Mouse (Mus musculus): ENCODE measurements around the gene Tacc2. TPM values are rescaled to one million over a fixed set of nuclear protein-coding genes. Genes with fewer than 3 reads are reported as not detected.

The Tacc2 gene
- total and polyA plus RNA-seq, 3 experiments = 3.5 to 21.5 TPM; not detected in 1

DNA sequence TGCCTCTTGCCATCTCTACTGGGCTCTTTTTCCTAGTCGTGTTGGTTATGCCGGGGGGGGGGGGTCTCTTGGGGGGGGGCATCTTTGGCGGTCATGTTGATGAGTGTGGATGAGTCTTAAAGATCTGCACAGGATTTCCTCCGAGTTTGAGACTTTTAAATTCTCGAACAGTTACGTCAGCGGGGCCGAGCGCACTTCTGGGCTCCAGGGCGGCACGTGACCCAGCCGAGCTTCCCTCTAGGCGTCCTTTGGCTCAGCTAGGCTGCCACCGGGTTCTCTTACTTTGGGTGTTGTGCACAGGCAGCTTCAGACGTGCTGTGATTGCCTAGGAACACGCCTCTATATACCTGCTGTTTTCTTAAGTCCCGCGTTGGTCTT is 69.5 kb downstream of the Tacc2 start (continued):
- TF ChIP-seq GABPA (IDR thresholded peaks at IDR 0.05; ENCODE audit: low read depth, low read length) = no peak
- no peak for TF ChIP-seq CHD1 (IDR thresholded peaks at IDR 0.05; ENCODE audit: low read depth, low read length)

DNA sequence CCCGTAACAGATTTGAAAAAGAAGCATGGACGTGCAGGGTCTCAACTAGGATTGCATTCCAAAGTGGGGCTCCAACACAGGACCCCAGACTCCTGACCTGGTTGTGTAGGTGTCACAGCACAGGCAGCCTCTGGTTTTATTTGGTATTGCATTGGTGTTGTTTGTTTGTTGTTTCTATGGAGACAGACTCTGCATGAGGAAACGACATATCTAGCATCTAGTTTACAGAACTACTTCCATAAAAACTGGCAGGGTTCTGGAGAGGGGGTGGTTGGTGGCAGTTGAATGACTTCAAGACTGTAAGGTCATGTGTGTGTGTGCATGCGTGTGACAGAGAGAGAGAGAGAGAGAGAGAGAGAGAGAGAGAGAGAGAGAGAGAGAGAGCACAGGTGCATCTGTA is 70.8 kb downstream of the Tacc2 start:
- peaks cover 0 to 12% of the 10 kb centered on the region in 2 experiments; a peak in 2 of 4 replicates for H3K36me3 ChIP-seq (ENCODE audit: control insufficient read depth in 1 of 2, insufficient read depth in 2 of 2, low read length in 2 of 2)
- no peaks in the 10 kb centered on the region for H3K9me3 ChIP-seq (replicated peaks; ENCODE audit: insufficient read depth, low read length)
- H3K79me2 ChIP-seq (ENCODE audit: control insufficient read depth, insufficient read depth, low read length, poor library complexity) = peaks cover 5% of the 10 kb centered on the region
- no peak overlapping the region for H3K4me3 ChIP-seq (ENCODE audit: control insufficient read depth in 1 of 2, insufficient read depth in 1 of 2, low read depth in 2 of 2, low read length in 2 of 2)
- no peak overlapping the region for H3K27ac ChIP-seq (ENCODE audit: control insufficient read depth, low read depth, low read length)
- no peak for TF ChIP-seq SMC3 (IDR thresholded peaks at IDR 0.05; ENCODE audit: low read depth, low read length)
- TF ChIP-seq GATA1 (IDR thresholded peaks at IDR 0.05; ENCODE audit: low read depth, low read length) = no peak
- TF ChIP-seq SIN3A (IDR thresholded peaks at IDR 0.05; ENCODE audit: low read length) = peak; percentile 27; the same call in 1 of the 2 replicates
- TF ChIP-seq MYC (IDR thresholded peaks at IDR 0.05; ENCODE audit: low read depth, low read length) = no peak
- H3K4me1 ChIP-seq (ENCODE audit: control insufficient read depth in 1 of 2, insufficient read depth in 2 of 2, low read length in 2 of 2) = peaks cover 5 to 13% of the 10 kb centered on the region in 2 experiments; a peak in 3 of 4 replicates
- H3K9ac ChIP-seq (ENCODE audit: control insufficient read depth, low read depth, low read length, poor library complexity, severe bottlenecking) = no peak overlapping the region
- H3K27me3 ChIP-seq (ENCODE audit: control insufficient read depth in 1 of 2, insufficient read depth in 2 of 2, low read length in 2 of 2) = no peaks in the 10 kb centered on the region
- DNase-seq (ENCODE audit: low read depth, low spot score) = peak; percentile 43

GRCm38 (mm10) chr7:130649257-130649656 is 72.0 kb downstream of the Tacc2 start:
- Histone ChIP-seq H3K9ac (ENCODE audit: control insufficient read depth, low read depth, low read length, poor library complexity, severe bottlenecking) (no peak overlapping the region), H3K27me3 (ENCODE audit: control insufficient read depth in 1 of 2, insufficient read depth in 2 of 2, low read length in 2 of 2) (no peaks in the 10 kb centered on the region), H3K4me1 (ENCODE audit: control insufficient read depth in 1 of 2, insufficient read depth in 2 of 2, low read length in 2 of 2) (peaks cover 5 to 13% of the 10 kb centered on the region in 2 experiments; a peak in 3 of 4 replicates), H3K27ac (ENCODE audit: control insufficient read depth, low read depth, low read length) (no peak overlapping the region), H3K4me3 (ENCODE audit: control insufficient read depth in 1 of 2, insufficient read depth in 1 of 2, low read depth in 2 of 2, low read length in 2 of 2) (no peak overlapping the region), H3K79me2 (ENCODE audit: control insufficient read depth, insufficient read depth, low read length, poor library complexity) (peaks cover 6% of the 10 kb centered on the region), H3K36me3 (ENCODE audit: control insufficient read depth in 1 of 2, insufficient read depth in 2 of 2, low read length in 2 of 2) (peaks cover 0 to 12% of the 10 kb centered on the region in 2 experiments; a peak in 2 of 4 replicates), H3K9me3 (replicated peaks; ENCODE audit: insufficient read depth, low read length) (no peaks in the 10 kb centered on the region)
- no peak for TF ChIP-seq JUND (IDR thresholded peaks at IDR 0.05; ENCODE audit: low read depth, low read length)
- TF ChIP-seq ZMIZ1 (IDR thresholded peaks at IDR 0.05; ENCODE audit: low read depth, low read length) = no peak
- no peak for TF ChIP-seq MXI1 (IDR thresholded peaks at IDR 0.05; ENCODE audit: low read depth, low read length)
- no peak for TF ChIP-seq TBP (IDR thresholded peaks at IDR 0.05; ENCODE audit: low read depth, low read length)
- TF ChIP-seq POLR2AphosphoS5 (IDR thresholded peaks at IDR 0.05; ENCODE audit: borderline replicate concordance, low read depth, low read length) = no peak
- TF ChIP-seq POLR2AphosphoS2 (IDR thresholded peaks at IDR 0.05; ENCODE audit: low read length) = no peak
- TF ChIP-seq CHD1 (IDR thresholded peaks at IDR 0.05; ENCODE audit: low read depth, low read length) = no peak
- TF ChIP-seq TAL1 (IDR thresholded peaks at IDR 0.05; ENCODE audit: low read length) = no peak
- no peak for DNase-seq (ENCODE audit: low read depth, low spot score)

- Histone ChIP-seq H3K4me3 (ENCODE audit: control insufficient read depth in 1 of 2, insufficient read depth in 1 of 2, low read depth in 2 of 2, low read length in 2 of 2) (no peak overlapping the region), H3K9ac (ENCODE audit: control insufficient read depth, low read depth, low read length, poor library complexity, severe bottlenecking) (no peak overlapping the region), H3K36me3 (ENCODE audit: control insufficient read depth in 1 of 2, insufficient read depth in 2 of 2, low read length in 2 of 2) (peaks cover 0 to 9% of the 10 kb centered on the region in 2 experiments; a peak in 2 of 4 replicates), H3K27me3 (ENCODE audit: control insufficient read depth in 1 of 2, insufficient read depth in 2 of 2, low read length in 2 of 2) (no peaks in the 10 kb centered on the region), H3K4me1 (ENCODE audit: control insufficient read depth in 1 of 2, insufficient read depth in 2 of 2, low read length in 2 of 2) (peaks cover 5 to 9% of the 10 kb centered on the region in 2 experiments; a peak in 3 of 4 replicates), H3K9me3 (replicated peaks; ENCODE audit: insufficient read depth, low read length) (no peaks in the 10 kb centered on the region), H3K27ac (ENCODE audit: control insufficient read depth, low read depth, low read length) (no peak overlapping the region), H3K79me2 (ENCODE audit: control insufficient read depth, insufficient read depth, low read length, poor library complexity) (peaks cover 6% of the 10 kb centered on the region)
- DNase-seq (ENCODE audit: low read depth, low spot score) = no peak
- TF ChIP-seq MAZ (IDR thresholded peaks at IDR 0.05; ENCODE audit: low read depth, low read length) = no peak
- TF ChIP-seq BHLHE40 (IDR thresholded peaks at IDR 0.05; ENCODE audit: borderline replicate concordance, low read depth, low read length) = no peak
- no peak for TF ChIP-seq HCFC1 (IDR thresholded peaks at IDR 0.05; ENCODE audit: low read depth, low read length)
- TF ChIP-seq TBP (IDR thresholded peaks at IDR 0.05; ENCODE audit: low read depth, low read length) = no peak
- TF ChIP-seq MYC (IDR thresholded peaks at IDR 0.05; ENCODE audit: low read depth, low read length) = no peak
- TF ChIP-seq ETS1 (IDR thresholded peaks at IDR 0.05; ENCODE audit: low read depth, low read length) = no peak
- TF ChIP-seq SMC3 (IDR thresholded peaks at IDR 0.05; ENCODE audit: low read depth, low read length) = no peak
- TF ChIP-seq UBTF (IDR thresholded peaks at IDR 0.05; ENCODE audit: borderline replicate concordance, insufficient read depth, low read depth, low read length) = no peak
- no peak for TF ChIP-seq MAX (IDR thresholded peaks at IDR 0.05; ENCODE audit: low read length)
- TF ChIP-seq TAL1 (IDR thresholded peaks at IDR 0.05; ENCODE audit: low read length) = no peak
- TF ChIP-seq TCF12 (IDR thresholded peaks at IDR 0.05; ENCODE audit: low read depth, low read length) = no peak
Observed at GRCm38 (mm10) chr7:130650621-130651020, 73.4 kb downstream of the Tacc2 start.
